Mouse (Mus musculus) hindbrain, postnatal 0 days (tissue): Measurements from ENCODE around the gene Lrrc74a. TPM values are rescaled to one million over a fixed set of nuclear protein-coding genes. Genes with fewer than 3 reads are reported as not detected.

Experiments used
- ATAC-seq: fragments of 200-750 bp; cut with Nextera tagmentation; 2 replicates; pipeline ENCODE4 v1.8.0; 2017; ENCODE audit warnings: mild to moderate bottlenecking, moderate TSS enrichment, moderate library complexity
- DNase-seq: peaks from one replicate; pipeline ENCODE4 v3.0.0-alpha.2; 2015; ENCODE audit warnings: low spot score
- H3K27ac ChIP-seq: fragments of 300-500 bp; sonication (generic); 2 replicates; pipeline ENCODE4 v1.5.1; 2014; ENCODE audit warnings: mild to moderate bottlenecking
- H3K27me3 ChIP-seq: fragments of 300-500 bp; sonication (generic); 2 replicates; pipeline ENCODE4 v1.6.1; 2014; ENCODE audit warnings: low read length, mixed read lengths; ENCODE audit not compliant: insufficient read depth
- H3K36me3 ChIP-seq: fragments of 300-500 bp; sonication (generic); 2 replicates; pipeline ENCODE4 v1.6.1; 2014; ENCODE audit warnings: low read length, mixed read lengths; ENCODE audit not compliant: insufficient read depth
- H3K4me1 ChIP-seq: fragments of 300-500 bp; sonication (generic); 2 replicates; pipeline ENCODE4 v1.6.1; 2014; ENCODE audit warnings: antibody characterized with exemption, low read length, mixed read lengths; ENCODE audit not compliant: insufficient read depth
- H3K4me2 ChIP-seq: fragments of 300-500 bp; sonication (generic); 2 replicates; pipeline ENCODE4 v1.6.1; 2014; ENCODE audit warnings: low read depth, mild to moderate bottlenecking, low read length, moderate library complexity, mixed read lengths
- H3K4me3 ChIP-seq: fragments of 300-500 bp; sonication (generic); 2 replicates; pipeline ENCODE4 v1.5.1; 2014; ENCODE audit warnings: low read length
- H3K9ac ChIP-seq: fragments of 300-500 bp; sonication (generic); replicated peaks from 2 replicates; pipeline ENCODE4 v1.6.1; 2014; ENCODE audit warnings: mild to moderate bottlenecking, low read length, moderate library complexity, mixed read lengths
- H3K9me3 ChIP-seq: fragments of 300-500 bp; sonication (generic); 2 replicates; pipeline ENCODE4 v1.6.1; 2016; ENCODE audit warnings: low read length, mixed read lengths
- CTCF ChIP-seq: IDR thresholded peaks from 2 replicates; pipeline ENCODE4 v1.5.1; 2016; ENCODE audit warnings: antibody characterized with exemption, control low read depth, low read depth
- WGBS: fragments of 180-500 bp; shearing (Covaris S2); extraction: QIAGEN DNeasy Blood & Tissue Kit; methylation state at CpG from one replicate; pipeline ENCODE4 v1.1.7; 2014; 5-methylcytosine and 5-hydroxymethylcytosine counted together
- polyA plus RNA-seq: library from polyadenylated mRNA; unstranded; fragments of >200 nt; fragmentation: Nextera tagmentation; extraction: Ambion mirVana; gene quantifications from 2 replicates; pipeline ENCODE4 v1.2.1, GENCODE M21; 2015
- total RNA-seq: library from RNA; depleted of rRNA; stranded (reverse); fragments of >200 nt; gene quantifications from 2 replicates; pipeline ENCODE4 v1.2.3, GENCODE M21; 2014

Lrrc74a gene
- total and polyA plus RNA-seq, 2 experiments from 2014 or later = not detected

DNA sequence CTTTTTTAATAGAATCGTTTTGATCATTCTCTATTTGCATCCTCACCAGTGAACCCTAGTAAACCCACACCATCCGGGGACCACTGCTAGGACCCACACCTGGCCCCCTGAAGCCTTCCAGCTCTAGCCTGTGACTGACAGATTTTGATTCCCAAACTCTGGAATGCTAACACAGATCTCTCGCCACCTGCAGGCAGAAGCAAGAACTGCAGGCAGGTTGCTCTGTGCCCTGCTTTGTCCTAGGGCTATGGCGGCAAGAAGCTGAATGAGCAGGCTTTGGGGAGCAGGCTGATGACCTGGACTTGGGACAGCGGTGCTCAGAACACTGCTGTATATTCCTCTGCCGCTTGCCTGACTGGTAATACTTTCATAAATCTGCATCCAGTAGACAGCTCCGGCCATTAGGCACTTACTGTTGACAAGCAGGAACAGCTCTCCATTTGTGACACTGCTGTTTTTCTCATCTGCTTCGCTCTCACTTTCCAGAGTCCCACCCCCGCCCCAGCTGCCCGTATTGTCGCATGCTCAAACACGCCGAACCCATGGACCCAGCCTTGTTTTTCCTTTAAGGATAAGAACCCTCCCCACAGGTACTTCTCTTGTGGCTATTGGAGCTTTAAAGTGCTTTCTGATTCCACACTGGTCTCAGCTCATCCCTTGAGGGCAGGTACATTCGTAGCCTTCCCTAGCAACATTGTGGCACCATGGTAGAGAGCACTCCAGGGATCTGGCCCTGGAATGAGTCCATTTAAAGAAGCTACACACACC lies 64.8 kb downstream of the Lrrc74a start:
- H3K36me3 ChIP-seq = no peaks in the 10 kb centered on the region
- peak; percentile 99 for TF ChIP-seq CTCF
- H3K4me3 ChIP-seq = no peak overlapping the region
- H3K9me3 ChIP-seq = no peaks in the 10 kb centered on the region
- H3K27ac ChIP-seq = peak overlapping the region; percentile 83
- H3K27me3 ChIP-seq = no peaks in the 10 kb centered on the region
- DNase-seq (peak; percentile 95), ATAC-seq (peak; percentile 5; the same call in 1 of the 2 replicates)
- 14% methylated on average over 14 of the region's 14 CpGs for WGBS
- H3K4me1 ChIP-seq = peaks cover 43% of the 10 kb centered on the region
- peak overlapping the region; percentile 34 for H3K4me2 ChIP-seq
- peak overlapping the region; percentile 35; the same call in 1 of the 2 replicates for H3K9ac ChIP-seq

- DNase-seq (no peak), ATAC-seq (no peak)
- H3K9ac ChIP-seq = no peak overlapping the region
- 79% methylated on average over 7 of the region's 7 CpGs for WGBS
- no peaks in the 10 kb centered on the region for H3K27me3 ChIP-seq
- H3K9me3 ChIP-seq = no peaks in the 10 kb centered on the region
- H3K4me2 ChIP-seq = no peak overlapping the region
- H3K27ac ChIP-seq = peak overlapping the region; percentile 83; the same call in 1 of the 2 replicates
- H3K4me1 ChIP-seq = peaks cover 51% of the 10 kb centered on the region
- H3K4me3 ChIP-seq = no peak overlapping the region
- H3K36me3 ChIP-seq = no peaks in the 10 kb centered on the region
- TF ChIP-seq CTCF = no peak
Measured at GRCm38 (mm10) chr12:86799786-86800185, 65.6 kb downstream of the Lrrc74a start.

- Histone ChIP-seq H3K4me2 (no peak overlapping the region), H3K9ac (no peak overlapping the region), H3K27ac (peak overlapping the region; percentile 94), H3K4me3 (no peak overlapping the region), H3K9me3 (no peaks in the 10 kb centered on the region), H3K4me1 (peaks cover 53% of the 10 kb centered on the region), H3K27me3 (no peaks in the 10 kb centered on the region), H3K36me3 (no peaks in the 10 kb centered on the region)
- DNase-seq (no peak), ATAC-seq (no peak)
- no peak for TF ChIP-seq CTCF
- WGBS = 26% methylated on average over 4 of the region's 4 CpGs
Measured at GRCm38 (mm10) chr12:86800336-86800735, 66.2 kb downstream of the Lrrc74a start.

DNA sequence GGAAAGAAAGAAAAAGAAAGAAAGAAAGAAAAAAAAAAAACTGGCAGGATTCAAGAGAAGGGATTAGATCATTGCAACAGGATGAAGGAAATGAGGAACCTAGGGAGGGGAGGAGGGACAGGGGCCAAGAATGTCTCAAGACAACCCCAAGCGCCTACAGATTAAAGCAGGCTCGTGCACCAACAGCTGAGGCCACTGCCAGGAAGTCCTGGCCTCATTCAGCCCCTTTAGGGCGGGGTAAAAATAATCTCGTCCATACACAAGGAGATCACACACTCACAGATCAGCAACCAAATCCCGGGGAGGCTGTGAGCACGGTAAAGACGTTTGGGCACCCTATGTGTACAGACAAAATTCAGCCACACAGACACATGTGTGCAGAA lies 66.6 kb downstream of the Lrrc74a start:
- ATAC-seq (peak; percentile 19), DNase-seq (no peak)
- Histone ChIP-seq H3K4me3 (no peak overlapping the region), H3K27ac (peak overlapping the region; percentile 94), H3K9ac (0 out of 2 replicates have a peak overlapping the region, but pooled peaks have one; percentile 28), H3K36me3 (no peaks in the 10 kb centered on the region), H3K4me1 (peaks cover 56% of the 10 kb centered on the region), H3K4me2 (peak overlapping the region; percentile 40; the same call in 1 of the 2 replicates), H3K27me3 (no peaks in the 10 kb centered on the region), H3K9me3 (no peaks in the 10 kb centered on the region)
- 1% methylated on average over 7 of the region's 7 CpGs for WGBS
- no peak; the same call in 1 of the 2 replicates for TF ChIP-seq CTCF

- Histone ChIP-seq H3K27ac (peak overlapping the region; percentile 94), H3K4me3 (no peak overlapping the region), H3K9me3 (no peaks in the 10 kb centered on the region), H3K4me2 (peak overlapping the region; percentile 40), H3K27me3 (no peaks in the 10 kb centered on the region), H3K4me1 (peaks cover 62% of the 10 kb centered on the region), H3K9ac (peak overlapping the region; percentile 28; the same call in 1 of the 2 replicates), H3K36me3 (no peaks in the 10 kb centered on the region)
- no peak; the same call in 1 of the 2 replicates for TF ChIP-seq CTCF
- ATAC-seq (peak; percentile 91), DNase-seq (peak; percentile 93)
- 1% methylated on average over 23 of the region's 23 CpGs for WGBS
Measured at GRCm38 (mm10) chr12:86801148-86802004, 67.2 kb downstream of the Lrrc74a start.

DNA sequence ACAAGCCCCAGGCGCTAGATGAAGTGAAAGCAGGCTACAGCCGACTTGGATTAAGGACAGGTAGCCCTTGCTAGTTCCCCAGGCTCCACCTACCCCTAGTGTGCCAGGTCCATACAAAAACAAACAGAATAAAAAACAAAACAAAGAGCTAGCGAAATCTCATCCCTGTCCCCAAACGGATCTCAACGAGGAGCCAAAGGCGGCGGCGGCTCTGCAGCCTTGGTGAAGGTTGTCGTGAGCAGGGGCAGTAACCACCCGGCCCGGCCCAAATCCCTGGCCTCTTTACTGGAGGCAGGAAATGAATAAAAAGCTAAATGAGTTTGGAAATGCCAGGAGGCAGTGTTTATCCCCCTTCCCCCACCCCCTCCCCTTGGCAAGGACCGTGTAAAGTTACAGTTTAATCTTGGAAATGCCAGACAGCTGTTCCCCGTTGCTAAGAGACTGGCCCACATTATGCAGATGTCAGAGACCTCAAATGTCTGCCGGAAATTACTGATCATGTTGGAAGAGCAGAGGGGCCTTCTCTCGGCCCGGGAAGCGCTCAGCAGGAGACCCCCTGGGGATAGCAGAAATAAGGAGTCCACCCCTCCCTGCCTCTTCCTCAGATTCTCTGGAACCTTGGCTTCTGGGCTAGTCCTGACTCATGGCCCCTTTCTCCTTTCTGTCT lies 68.0 kb downstream of the Lrrc74a start:
- Histone ChIP-seq H3K27ac (peak overlapping the region; percentile 94), H3K9me3 (no peaks in the 10 kb centered on the region), H3K27me3 (no peaks in the 10 kb centered on the region), H3K4me1 (peaks cover 70% of the 10 kb centered on the region), H3K4me2 (peak overlapping the region; percentile 40), H3K9ac (peak overlapping the region; percentile 28; the same call in 1 of the 2 replicates), H3K36me3 (no peaks in the 10 kb centered on the region), H3K4me3 (no peak overlapping the region)
- TF ChIP-seq CTCF = no peak
- ATAC-seq = peak; percentile 11; the same call in 1 of the 2 replicates
- peak; percentile 81 for DNase-seq
- WGBS = 3% methylated on average over 17 of the region's 17 CpGs
